Mouse (Mus musculus) testis, postnatal 10 days (tissue): ENCODE measurements around the gene Cdh13.
A peak's percentile ranks its signal among the peaks of the same experiment; 100 is the strongest.

Experiments used
- DNase-seq: peaks from one replicate; pipeline ENCODE4 v3.0.0; 2021; ENCODE audit warnings: low spot score

Gene Cdh13

DNA sequence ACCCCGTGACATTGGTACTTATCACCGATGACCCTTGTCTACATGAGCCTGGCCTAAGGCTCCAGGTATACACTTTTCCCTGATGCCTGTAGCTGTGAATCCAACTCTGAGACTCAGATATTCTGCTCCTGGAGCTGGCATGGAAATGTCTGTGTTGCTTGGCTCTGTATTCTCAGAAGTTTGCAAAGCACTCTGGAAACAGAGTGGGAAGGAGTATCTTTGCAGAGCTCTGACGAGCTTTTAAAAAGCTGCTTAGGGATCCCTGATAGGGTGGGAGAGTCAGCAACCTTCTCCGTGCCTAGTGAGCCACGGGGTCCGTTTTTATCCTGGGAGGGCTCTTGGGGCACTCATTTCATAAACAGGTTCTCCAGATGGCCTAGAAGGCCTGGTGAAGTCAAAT is 526.1 kb downstream of the Cdh13 start:
- no peak for DNase-seq

DNA sequence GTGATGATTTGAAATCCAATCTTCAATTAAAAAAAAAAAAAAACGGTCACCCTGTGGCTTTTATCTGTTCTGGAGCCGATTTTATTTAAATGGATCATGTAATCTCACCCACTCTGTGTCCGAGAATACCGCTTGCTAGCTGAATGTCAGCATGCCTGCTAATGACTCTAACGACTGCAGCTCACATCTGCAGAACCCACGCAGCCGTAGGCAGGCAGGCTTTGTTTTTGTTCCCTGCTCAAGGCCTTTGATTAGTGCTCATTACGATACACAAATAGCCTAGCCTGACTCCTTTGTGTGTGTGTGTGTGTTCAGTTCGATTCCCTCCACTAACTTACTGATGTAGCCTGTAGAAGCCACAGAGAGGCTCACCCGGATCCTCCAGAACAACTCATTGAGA is 531.5 kb downstream of the Cdh13 start:
- DNase-seq, result no peak

DNA sequence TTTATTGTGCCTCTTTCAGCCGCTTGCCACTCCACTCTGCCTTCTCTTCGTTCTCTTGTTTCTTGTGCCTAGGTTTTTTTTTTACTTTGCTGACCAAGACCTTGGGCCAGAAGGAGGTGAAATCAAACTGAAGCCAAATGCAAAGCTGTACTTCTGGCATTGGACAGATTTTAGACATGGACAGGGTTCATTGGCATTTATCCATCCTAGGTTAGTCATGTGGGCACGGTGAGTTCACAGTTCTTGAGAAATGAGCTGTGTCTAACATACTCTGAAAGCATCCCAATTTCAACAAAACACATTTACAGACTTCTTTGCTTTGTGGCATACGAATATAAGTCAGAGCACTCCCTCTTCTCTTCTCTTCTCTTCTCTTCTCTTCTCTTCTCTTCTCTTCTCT is 543.2 kb downstream of the Cdh13 start:
- DNase-seq, result no peak

DNA sequence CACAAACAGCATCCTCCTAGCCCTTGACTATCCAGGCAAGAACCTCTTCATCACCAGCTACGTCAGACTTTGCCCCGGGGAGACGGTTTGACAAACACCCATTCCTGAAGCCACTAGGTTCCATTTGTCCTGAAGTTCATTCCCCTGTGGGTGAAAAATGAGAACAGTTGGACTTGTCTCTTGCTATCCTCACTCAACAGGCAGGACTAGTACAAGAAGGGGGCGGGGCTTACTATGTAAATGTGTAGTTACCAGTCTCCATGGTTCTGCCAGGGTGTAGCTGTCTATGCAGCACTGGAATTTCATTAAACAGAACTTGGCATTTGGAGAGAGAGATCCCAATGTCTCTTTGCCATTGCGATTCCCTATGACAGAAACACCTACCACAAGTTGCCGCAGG is 544.2 kb downstream of the Cdh13 start:
- no peak for DNase-seq

DNA sequence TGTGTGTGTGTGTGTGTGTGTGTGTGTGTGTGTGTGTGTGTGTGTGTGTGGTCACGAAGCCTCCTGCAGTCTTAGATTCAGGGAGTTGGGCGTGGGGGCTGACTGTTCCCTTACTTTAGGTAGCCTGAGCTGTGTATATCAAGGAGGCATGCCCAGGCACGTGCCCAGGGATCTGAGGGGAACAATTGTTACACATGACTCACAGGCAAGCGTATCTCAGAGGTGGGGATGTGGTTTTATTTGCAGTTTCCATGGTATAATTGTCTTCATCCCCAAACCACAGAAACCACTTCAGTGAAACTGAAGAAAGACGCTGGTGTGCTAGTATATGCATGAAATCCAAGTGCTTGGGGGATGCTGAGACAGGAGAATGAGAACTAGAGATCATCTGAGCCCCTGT is 546.8 kb downstream of the Cdh13 start:
- DNase-seq, result no peak

DNA sequence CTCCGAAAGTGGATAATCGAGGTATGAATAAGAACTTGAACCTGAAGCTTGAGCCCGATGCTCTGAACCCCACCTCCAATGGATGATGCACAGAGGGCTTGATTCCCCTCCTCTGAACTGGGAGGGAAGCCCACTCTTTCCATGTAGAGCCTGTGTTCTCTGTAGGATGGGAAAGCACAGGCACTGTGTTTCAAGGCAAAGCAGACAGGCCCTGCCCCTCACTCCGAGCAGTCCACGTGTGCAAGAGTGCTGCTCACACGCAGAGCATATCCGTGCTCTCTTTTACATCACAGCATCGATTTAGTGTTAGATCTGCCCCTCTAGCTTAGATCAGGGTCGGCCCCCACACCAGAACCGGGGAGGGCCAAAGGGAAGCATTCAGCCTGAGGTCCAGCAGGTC is 547.5 kb downstream of the Cdh13 start:
- no peak for DNase-seq

DNA sequence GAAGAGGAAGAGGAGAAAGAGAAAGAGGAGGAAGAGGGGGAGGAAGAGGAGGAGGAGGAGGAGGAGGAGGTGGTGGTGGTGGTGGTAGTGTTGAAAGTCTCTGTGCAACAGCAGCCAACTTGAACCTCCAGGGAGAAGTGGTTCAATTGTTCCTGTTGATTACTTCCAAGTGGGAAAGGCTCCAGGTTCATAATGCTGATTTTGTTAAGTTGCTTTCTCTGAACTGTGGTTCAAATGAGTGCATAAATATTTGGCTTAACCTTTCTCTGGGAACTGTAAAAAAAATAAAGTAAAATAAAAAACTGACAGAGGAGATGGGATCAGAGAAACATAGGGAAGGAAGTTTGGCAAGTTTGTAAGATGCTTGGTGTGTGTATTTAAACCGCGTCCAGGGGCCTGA is 555.3 kb downstream of the Cdh13 start:
- no peak for DNase-seq

DNA sequence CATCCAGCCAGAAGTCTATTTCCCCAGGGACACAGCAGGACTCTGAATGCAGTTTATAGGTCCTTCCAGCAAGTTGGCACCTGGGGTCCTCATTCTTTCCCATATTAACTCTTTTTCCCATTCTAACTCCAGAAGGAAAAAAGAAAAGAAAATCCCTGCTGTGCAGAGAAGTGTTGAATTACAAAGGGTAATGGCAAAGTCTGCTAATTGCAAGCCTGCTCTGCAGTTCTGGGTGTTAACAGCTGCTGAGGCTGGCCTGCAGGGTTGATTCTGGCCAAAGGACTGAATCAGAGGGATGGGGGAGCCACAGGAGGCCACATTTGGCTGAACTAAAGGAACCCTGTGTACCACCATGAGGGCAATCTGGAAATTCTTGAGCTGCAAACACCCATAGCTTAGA is 562.2 kb downstream of the Cdh13 start:
- DNase-seq, result no peak

DNA sequence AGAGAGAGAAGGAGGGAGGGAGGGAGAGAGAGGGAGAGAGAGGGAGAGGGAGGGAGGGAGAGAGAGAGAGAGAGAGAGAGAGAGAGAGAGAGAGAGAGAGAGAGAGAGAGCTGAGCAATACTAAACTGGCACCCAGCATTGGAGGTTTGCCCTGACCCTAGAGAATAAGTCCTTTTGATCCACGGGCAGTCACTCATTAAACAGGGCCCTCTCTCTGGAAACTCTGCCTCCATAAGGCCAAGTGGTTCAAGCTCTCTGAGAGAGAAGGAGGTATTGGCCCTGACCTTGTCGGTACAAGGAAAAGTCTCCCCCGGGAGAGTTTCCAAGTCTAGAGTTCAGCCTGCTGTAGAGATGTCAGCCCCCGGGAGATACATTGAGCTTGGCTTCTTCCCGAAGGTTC is 564.5 kb downstream of the Cdh13 start:
- no peak for DNase-seq

DNA sequence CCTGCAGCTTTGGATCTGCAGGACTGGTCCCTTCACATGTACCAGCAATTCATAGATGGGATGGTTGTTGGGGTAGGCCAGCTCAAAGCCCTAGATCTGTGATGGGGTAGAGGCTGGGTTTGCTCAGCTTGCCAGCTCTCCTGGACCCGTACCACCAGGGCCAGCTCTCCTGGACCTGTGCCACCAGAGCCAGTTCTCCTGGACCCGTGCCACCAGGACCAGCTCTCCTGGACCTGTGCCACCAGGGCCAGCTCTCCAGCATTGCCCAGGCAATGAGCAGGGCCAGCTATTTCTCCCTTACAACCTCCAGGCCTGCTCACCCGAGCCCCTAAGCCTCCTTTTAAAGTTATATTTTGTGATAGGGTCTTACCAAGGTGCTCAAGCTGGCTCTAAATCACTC is 566.0 kb downstream of the Cdh13 start:
- DNase-seq, result peak; percentile 64

DNA sequence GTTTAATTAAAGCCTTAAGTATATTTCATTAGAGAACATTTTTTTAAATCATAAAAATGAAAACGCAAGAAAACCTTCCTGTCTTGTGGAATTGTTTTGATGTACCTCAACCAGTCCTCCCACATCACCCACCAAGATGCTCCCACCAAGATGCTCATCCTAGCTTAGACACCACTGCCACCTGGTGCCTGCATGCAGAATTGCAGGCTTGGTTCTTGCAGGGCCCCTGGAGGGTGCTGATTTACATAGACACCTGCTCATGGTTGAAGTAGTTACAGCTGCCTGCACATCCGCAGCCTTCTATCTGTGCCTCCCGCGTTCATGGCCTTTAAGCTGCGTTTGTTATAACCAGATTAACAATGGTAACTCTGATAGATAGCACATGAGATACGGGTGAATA is 566.8 kb downstream of the Cdh13 start:
- DNase-seq, result peak; percentile 70

DNA sequence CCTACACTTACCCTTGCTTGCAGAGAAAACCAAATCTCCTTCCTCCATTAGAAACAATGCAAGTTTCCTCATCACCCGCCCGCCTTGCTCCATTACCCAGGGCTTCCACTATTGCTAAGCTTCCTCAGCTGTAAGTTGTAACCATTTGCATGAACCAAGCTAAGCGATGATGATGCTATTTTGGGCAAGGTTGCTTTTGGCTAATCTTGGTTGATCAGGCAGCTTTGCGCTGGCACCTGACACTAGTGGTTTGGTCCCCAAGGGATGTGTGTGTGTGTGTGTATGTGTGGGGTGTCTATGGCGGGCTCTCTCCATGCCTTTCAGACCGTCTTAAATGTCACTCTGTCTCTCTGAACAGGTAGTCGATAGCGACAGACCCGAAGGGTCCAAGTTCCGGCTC is 567.8 kb downstream of the Cdh13 start:
- DNase-seq, result no peak

DNA sequence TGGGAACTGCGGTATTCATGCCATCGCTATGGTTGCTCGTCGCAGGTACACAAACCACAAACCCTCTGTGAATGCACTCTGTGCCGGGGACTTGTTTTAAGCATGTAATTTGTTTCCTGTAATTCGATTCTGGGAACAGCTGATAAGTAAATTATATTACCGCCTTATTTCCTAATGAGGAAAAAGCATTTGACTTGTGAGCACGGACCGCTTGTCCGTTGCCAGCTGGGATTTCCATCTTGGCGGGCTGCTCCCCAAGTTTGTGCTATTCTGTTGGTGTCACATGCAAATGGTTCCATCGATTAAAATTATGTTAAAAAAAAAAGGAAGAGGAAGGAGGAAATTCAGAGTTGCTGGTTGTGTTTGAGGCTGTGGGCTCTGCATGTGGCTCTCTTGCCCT is 569.3 kb downstream of the Cdh13 start:
- no peak for DNase-seq

DNA sequence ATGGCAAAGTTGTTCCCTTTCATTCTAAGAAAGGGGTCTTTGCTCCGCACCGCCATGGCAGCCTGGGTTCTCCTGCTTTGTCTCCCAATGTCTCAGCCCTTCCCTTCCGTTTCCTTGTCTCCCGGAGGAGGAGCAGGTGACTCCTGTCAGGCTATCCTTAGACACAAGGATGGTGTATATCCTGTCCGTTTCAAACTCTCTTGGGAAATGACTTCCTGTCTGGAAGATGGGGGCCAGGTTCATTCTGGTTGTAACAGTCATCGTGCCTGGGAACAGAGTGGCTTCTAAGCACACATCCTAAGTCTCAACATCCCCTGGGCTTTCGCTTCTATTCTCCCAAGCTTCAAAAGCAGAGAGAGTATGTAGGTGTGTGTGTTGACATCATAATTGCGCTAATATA is 571.1 kb downstream of the Cdh13 start:
- no peak for DNase-seq

DNA sequence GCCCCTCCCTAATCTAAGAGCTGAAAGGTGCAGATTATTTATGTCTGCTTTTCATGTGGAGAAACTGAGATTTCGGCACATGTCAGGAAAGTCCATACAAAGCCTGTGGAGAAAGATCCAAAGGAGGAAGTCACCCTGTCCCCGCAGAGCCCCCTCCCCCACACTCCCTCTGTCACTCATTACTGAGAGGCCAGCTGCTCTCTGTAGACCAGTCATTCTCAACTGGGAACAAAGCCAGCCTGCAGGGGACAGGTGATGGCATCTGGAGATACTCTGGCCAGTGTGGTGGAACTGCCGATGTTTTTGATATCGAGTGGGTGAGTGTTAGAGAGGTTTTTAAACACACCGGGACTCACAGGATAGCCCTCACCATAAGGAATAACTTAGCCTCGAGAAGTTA is 582.8 kb downstream of the Cdh13 start:
- no peak for DNase-seq

DNA sequence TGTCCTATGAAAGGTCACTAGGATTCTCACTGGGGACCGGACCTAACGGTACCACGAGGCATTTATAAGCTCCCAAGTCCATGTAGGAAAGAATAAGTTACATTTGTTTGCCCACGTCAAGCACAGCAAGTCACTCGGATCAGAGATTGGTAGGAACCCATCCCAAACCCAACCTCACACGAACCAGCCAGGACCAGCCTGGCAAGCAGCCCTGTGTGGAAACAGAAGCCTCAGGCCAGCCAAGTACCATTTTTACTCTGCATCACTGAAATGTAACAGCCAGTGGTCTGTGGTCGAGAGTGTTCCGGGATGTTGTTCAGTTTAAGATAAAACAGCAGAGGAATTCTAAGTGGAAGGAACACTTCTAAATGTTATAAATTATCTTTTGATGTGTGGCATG is 587.2 kb downstream of the Cdh13 start:
- DNase-seq, result no peak

DNA sequence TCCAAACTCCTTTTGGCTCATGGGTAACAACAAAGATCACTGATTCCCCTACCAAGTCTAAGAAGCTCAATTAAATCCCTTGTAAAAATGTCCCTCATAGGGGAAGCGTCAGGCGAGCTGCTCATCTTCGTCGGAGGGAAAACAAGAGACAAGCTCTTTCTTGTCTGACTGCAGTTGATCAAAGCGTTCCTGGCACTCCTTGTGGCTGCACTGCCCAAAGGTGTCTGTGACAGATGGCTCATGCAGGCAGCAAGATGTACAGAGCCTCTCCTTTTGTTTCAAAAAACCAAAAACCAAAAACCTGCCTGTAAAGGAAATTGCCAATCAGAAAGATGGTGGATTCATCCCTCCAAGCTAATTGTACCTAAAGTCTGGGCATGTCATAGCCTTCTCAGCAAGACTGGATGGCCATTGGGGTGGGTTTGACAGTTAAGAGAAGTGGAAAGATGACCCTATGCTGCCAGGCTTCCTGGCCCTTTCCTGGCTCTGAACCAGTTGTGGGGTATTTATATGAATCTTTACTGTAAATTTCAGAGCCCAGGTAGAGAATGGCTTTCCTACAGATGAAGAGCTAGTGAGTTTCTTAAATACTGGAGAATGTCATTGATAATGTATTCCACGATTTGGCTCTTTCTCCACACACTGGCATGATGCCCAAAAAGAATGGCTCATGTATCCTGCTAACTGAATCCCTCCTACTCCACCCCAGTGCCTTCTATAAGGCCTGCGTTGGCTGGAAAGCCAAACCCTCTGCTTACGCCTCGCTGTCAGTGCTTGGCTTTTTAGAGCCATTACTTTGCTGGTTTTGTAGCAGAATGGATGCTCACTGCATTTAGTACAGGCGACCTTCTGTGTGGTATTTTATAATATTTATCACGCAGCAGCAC is 596.6 kb downstream of the Cdh13 start:
- DNase-seq, result no peak

DNA sequence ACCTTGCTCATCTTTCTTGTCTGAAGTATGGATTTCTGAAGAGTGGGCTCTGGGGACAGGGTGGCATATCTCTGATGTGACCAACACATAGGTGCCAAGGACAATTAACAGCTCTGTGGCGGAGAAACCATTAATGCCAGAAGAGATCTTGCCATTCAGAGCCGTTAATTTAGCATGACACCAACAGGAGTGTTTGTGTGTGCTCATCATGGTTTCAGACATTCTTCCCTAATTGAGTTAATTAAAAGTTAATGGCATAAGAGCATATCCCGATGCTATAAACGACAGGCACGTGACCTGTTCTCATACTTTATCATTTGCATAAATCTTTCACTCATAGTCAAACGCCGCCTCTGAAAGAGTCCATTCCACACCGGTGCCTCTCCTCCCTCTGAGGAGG is 600.8 kb downstream of the Cdh13 start:
- DNase-seq, result no peak

DNA sequence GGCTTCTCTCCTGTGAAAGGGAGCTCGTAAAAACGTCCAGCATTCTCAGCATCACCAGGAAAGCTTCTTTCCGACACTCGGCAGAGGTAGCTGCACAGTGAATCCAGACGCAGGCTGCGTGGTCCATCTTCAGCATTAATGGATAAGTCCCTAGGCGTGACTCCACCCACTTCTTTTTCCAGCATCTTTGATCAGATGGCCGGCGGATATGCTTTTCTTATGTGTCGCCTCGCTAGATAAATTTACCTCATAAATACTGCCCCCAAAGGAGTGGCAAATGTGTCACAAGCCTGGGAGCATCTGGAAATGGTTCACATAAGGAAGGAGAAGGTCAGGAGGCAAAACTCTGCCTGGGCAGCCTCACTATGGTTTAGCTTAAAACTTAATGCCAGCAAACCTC is 601.5 kb downstream of the Cdh13 start:
- no peak for DNase-seq

DNA sequence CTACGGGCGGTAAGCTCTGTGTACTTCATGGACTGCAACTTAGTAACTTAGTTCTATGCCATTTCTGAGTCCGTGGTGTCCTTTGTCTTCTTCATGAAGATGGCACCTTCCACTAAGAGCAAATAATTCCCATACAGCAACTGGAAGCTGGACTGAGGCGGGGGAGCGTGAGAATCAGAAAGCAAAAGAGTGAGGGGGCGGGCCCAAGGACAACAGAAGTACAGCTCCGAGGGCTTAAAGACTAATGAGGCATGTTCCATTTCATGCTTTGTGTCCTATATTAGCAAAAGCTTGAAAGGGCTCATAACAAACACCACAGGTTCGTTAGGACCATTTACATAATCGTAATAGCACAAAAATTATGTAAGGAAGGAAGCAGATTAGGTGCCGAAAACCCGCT is 618.9 kb downstream of the Cdh13 start:
- DNase-seq, result no peak

DNA sequence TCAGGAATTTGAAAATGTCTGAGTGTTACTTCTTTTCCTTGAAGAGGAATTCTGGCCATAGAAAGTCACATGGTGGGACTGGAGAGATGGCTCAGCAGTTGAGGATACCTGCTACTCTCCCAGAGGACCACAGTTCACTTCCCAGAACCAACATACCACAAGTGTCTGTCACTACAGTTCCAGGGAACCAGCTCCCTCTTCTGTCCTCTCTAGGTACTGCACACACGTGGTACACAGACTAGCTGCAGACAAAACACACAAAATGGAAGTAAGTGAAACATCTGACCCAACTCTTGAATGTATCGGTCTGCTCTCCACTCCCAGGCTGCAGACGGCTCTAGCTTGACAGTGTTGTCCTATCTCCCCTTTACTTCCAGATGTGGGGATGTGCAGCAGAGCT is 633.0 kb downstream of the Cdh13 start:
- no peak for DNase-seq

DNA sequence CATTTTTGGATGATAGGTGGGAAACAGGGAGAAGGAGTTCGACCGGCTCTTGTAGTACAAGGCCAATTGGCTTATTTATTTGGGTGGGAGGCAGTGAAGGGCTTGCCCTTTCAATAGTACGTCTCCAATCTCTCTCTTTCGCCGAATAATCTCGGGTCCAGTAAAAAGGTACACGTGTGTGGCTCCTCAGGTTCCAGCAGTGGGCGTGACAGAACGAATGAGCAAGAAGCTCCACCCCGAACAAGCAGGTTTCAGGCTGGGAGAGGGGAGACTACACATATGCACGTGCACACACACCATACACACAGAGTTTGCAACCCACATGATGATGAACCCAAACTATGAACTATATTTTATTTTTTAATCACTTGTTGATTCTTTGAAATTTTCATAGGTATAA is 653.9 kb downstream of the Cdh13 start:
- no peak for DNase-seq

DNA sequence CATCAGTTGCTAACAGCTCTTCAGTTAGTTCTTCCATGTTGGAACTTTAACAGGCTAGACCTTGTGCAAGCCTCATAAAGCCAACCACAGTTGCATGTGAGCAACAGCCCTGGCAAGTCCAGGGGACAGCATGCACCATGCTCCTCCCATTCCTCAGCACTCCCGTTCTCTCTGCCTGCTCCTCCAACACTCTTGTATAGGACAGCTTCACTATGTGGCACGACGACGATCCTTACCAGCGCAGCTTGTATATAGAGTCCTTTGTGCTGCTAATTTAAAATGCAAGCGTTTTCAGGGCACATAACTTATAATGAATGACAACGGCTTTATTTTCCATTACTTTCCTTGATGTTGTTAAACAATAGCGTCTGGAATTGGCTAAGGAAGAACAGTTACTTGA is 654.5 kb downstream of the Cdh13 start:
- DNase-seq, result no peak
